Mouse (Mus musculus): ENCODE data around the gene Sema6c. TPM values are rescaled to one million over a fixed set of nuclear protein-coding genes. Genes with fewer than 3 reads are reported as not detected.

Sema6c gene
- 22.8 and 25.2 TPM in 2 replicates for polyA plus RNA-seq (2014; fragmentation: Nextera tagmentation; extraction: Ambion mirVana)

DNA sequence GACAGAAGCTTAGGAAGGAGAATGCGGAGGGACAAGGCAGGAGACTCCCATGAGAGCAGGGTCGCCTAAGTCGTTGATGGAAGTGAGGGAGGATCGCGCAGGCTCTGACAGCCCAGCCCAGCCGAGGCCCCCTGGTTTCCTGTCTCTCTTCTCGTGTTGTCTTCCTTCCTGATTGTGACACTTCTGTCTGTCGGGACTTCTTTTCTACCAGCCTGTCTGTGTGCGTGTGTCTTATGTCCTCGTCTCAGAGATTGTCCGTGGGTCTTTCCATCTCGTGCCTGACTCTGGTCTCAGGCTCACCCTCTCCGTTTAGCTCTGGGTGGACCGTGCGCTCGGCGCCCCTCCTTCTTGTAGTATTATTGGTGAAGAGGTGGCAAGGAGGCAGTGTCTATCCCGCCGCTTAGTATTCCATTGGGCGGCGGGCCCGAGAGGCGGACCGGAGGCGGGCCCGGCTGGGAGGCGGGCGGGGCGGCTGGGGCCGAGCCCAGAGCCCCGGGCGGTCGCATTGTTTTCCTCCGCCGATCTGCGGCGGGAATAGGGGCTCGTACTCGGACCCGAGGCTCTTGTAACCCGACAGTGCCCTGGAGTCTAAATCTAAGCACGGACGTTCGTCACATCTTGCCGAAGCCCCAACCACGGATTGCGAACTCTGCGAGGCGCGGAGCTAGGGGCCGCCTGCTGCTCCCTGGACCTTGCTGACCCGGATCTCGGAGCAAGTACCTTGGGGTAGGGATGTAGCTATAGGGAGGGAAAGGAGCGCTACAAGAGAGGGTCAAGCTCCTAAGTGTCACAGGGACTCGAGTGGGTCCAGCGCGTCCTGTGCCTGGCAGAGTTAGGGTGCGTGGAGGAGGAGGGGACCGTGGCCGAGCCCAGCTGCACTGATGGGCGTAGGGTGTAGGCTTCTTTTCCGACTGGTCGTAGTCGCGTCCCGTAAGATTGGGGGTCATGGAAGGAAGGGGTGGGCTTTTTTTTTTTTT, at the start of gene Sema6c:
TSS of gene Sema6c (plus strand) at position 471 of the 977 bp plus-strand sequence.
- Histone ChIP-seq H3K9me3 (replicated peaks; ENCODE audit: control insufficient read depth, low read length) (no peaks in the 10 kb centered on the region), H3K27ac (ENCODE audit: low read depth, low read length) (peak within 1 kb of the TSS; percentile 77), H3K4me3 (ENCODE audit: low read depth, low read length) (peak within 1 kb of the TSS; percentile 85), H3K9ac (ENCODE audit: low read length) (peak within 1 kb of the TSS; percentile 90), H3K27me3 (replicated peaks; ENCODE audit: control insufficient read depth, insufficient read depth, low read length) (no peaks in the 10 kb centered on the region), H3K36me3 (ENCODE audit: control insufficient read depth, insufficient read depth, low read length) (peaks cover 11% of the 10 kb centered on the region), H3K4me1 (ENCODE audit: control insufficient read depth, insufficient read depth, low read length) (peaks cover 24% of the 10 kb centered on the region), H3K4me2 (ENCODE audit: low read length) (peak within 1 kb of the TSS; percentile 77)
- peak; percentile 95 for DNase-seq (ENCODE audit: low spot score)
- under 1% methylated on average over 66 of the region's 66 CpGs for WGBS
- ATAC-seq: peak; percentile 97

DNA sequence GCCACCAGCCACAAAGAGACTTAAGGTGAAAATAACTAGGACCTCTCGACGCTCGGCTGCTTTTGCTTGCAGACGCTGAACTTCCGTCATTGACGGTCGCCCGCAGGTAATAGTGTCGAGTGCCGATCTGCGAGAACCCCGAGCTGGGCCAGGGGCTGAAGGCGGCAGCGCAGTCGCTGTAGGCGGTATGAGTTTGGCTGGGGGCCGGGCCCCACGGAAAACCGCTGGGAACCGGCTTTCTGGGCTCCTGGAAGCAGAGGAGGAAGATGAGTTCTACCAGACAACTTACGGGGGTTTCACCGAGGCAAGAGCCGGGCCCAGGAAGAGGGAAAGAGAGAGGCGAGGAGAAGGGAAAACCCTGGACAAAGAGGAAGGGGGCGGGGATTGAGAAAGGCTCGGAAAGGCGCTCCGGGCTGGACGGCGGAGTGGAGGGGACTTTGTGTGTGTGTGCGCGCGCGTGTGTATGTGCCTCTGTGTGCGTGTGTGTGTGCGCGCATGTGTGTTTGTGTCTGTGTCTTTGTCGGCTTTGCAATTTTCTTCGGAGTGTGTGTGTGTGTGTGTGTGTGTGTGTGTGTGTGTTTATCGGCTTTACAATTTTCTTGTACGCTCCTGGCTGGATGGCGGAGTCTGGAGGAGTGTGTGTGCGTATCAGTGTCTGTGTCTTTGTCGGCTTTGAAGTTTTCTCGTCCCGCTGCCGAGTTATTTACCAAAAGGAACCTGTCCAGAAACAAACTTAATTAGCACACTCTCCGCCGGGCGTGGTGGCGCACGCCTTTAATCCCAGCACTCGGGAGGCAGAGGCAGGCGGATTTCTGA, 49.1 kb upstream of the Sema6c start, which contains the start of gene Vps72:
TSS of gene Vps72 (plus strand) at position 112 of the 816 bp plus-strand sequence.
- DNase-seq (ENCODE audit: low spot score) (peak; percentile 97), ATAC-seq (peak; percentile 78)
- peak within 1 kb of the TSS; percentile 82 for H3K9ac ChIP-seq (ENCODE audit: low read length)
- H3K4me2 ChIP-seq (ENCODE audit: low read length): peak within 1 kb of the TSS; percentile 48
- H3K4me3 ChIP-seq (ENCODE audit: low read depth, low read length): peak within 1 kb of the TSS; percentile 67
- H3K4me1 ChIP-seq (ENCODE audit: control insufficient read depth, insufficient read depth, low read length): peaks cover 8% of the 10 kb centered on the region
- no peaks in the 10 kb centered on the region for H3K9me3 ChIP-seq (replicated peaks; ENCODE audit: control insufficient read depth, low read length)
- H3K36me3 ChIP-seq (ENCODE audit: control insufficient read depth, insufficient read depth, low read length): peaks cover 18% of the 10 kb centered on the region
- peak within 1 kb of the TSS; percentile 96 for H3K27ac ChIP-seq (ENCODE audit: low read depth, low read length)
- H3K27me3 ChIP-seq (replicated peaks; ENCODE audit: control insufficient read depth, insufficient read depth, low read length): no peaks in the 10 kb centered on the region
- under 1% methylated on average over 53 of the region's 54 CpGs for WGBS

DNA sequence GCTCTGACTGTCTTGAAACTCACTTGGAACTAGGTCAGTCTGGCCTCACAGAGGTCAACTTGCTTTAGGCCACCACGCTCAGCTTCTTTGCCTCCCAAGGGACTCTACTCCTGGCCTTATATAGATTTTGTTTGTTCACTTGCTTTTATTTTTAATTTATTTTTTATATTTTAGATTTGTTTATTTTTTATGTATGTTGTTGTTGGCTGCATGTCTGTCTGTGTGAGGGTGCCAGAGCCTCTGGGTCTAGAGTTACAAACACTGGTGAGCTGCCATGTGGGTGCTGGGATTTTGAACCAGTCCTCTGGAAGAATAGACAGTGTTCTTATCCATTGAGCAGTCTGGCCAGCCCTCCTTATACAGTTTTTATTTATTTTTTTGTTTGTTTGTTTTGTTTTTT, 47.5 kb upstream of the Sema6c start:
- Histone ChIP-seq H3K27ac (ENCODE audit: low read depth, low read length) (no peak overlapping the region), H3K4me1 (ENCODE audit: control insufficient read depth, insufficient read depth, low read length) (peaks cover 8% of the 10 kb centered on the region), H3K9ac (ENCODE audit: low read length) (no peak overlapping the region), H3K27me3 (replicated peaks; ENCODE audit: control insufficient read depth, insufficient read depth, low read length) (no peaks in the 10 kb centered on the region), H3K4me3 (ENCODE audit: low read depth, low read length) (no peak overlapping the region), H3K9me3 (replicated peaks; ENCODE audit: control insufficient read depth, low read length) (no peaks in the 10 kb centered on the region), H3K36me3 (ENCODE audit: control insufficient read depth, insufficient read depth, low read length) (peaks cover 28% of the 10 kb centered on the region), H3K4me2 (ENCODE audit: low read length) (peak overlapping the region; percentile 48; the same call in 1 of the 2 replicates)
- 88% methylated on average over 1 of the region's 1 CpGs for WGBS
- DNase-seq (ENCODE audit: low spot score) (no peak), ATAC-seq (no peak)

DNA sequence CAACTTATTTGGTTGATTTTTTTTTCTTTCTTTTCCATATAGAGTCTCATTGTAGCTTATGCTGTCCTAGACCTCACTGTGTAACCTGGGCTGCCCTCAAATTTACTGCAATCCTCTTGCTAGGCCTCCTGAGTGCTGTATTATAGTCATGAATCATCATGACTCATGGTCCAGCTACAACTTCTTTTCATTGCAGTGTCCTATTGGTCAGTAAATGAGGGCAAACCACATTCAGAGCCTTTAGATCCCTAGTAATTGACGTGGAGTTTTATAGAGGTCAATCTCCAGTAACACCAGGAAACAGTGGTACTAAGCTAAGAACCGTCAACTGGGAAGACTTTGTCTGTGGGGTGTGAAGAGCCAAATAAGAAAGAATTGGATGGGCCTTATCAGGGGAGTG, 42.5 kb upstream of the Sema6c start:
- Histone ChIP-seq H3K36me3 (ENCODE audit: control insufficient read depth, insufficient read depth, low read length) (peaks cover 75% of the 10 kb centered on the region), H3K4me2 (ENCODE audit: low read length) (no peak overlapping the region), H3K9me3 (replicated peaks; ENCODE audit: control insufficient read depth, low read length) (no peaks in the 10 kb centered on the region), H3K27ac (ENCODE audit: low read depth, low read length) (no peak overlapping the region), H3K4me1 (ENCODE audit: control insufficient read depth, insufficient read depth, low read length) (no peaks in the 10 kb centered on the region), H3K4me3 (ENCODE audit: low read depth, low read length) (no peak overlapping the region), H3K27me3 (replicated peaks; ENCODE audit: control insufficient read depth, insufficient read depth, low read length) (no peaks in the 10 kb centered on the region), H3K9ac (ENCODE audit: low read length) (no peak overlapping the region)
- ATAC-seq: no peak
- 94% methylated on average over 2 of the region's 2 CpGs for WGBS
- DNase-seq (ENCODE audit: low spot score): no peak

DNA sequence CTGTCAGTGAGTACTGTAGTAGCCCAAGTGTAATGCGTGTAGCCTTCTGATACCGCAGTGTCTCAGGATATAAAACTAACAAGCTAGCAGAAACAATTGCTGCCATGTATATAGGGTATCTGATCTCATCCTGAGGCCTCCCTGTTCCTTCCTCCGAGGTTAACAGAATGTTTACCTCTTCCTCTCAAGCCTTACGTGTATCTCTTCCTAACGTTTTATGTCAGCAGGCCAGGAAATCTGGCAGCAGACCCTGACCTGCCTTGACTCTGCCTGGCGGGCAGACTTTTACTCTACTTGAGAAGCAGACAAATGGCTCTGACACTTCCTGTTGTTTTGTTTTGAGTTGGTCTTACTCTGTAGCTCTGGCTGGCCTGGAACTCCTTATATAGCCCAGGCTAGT, 38.7 kb upstream of the Sema6c start:
- Histone ChIP-seq H3K27me3 (replicated peaks; ENCODE audit: control insufficient read depth, insufficient read depth, low read length) (no peaks in the 10 kb centered on the region), H3K4me1 (ENCODE audit: control insufficient read depth, insufficient read depth, low read length) (peaks cover 6% of the 10 kb centered on the region), H3K4me2 (ENCODE audit: low read length) (no peak overlapping the region), H3K27ac (ENCODE audit: low read depth, low read length) (no peak overlapping the region), H3K4me3 (ENCODE audit: low read depth, low read length) (no peak overlapping the region), H3K36me3 (ENCODE audit: control insufficient read depth, insufficient read depth, low read length) (peaks cover 60% of the 10 kb centered on the region), H3K9me3 (replicated peaks; ENCODE audit: control insufficient read depth, low read length) (no peaks in the 10 kb centered on the region), H3K9ac (ENCODE audit: low read length) (no peak overlapping the region)
- ATAC-seq (no peak), DNase-seq (ENCODE audit: low spot score) (no peak)
- WGBS: 87% methylated on average over 6 of the region's 6 CpGs

DNA sequence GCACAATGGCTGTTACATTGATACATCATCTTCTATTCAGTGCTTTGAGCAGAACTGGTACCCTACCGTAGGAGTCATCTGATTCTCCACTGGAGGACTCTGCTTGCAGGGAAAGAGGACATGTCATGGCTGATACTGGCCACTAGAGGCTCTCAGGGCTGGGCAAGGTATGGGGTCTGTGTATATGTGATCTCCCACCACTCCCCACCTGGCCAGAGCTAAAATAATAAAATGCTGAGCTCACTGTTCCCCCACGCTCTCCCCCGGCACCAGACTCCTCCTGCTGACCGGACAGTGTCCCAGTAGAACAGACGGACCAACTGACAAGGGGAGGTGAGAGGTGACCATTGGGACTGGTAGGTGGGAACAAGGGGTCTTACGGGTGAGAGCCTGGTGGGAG, 36.0 kb upstream of the Sema6c start, which contains the start of gene Tmod4:
TSS of gene Tmod4 (plus strand) at position 231 of the 400 bp plus-strand sequence.
- Histone ChIP-seq H3K27me3 (replicated peaks; ENCODE audit: control insufficient read depth, insufficient read depth, low read length) (no peaks in the 10 kb centered on the region), H3K36me3 (ENCODE audit: control insufficient read depth, insufficient read depth, low read length) (peaks cover 43% of the 10 kb centered on the region)

DNA sequence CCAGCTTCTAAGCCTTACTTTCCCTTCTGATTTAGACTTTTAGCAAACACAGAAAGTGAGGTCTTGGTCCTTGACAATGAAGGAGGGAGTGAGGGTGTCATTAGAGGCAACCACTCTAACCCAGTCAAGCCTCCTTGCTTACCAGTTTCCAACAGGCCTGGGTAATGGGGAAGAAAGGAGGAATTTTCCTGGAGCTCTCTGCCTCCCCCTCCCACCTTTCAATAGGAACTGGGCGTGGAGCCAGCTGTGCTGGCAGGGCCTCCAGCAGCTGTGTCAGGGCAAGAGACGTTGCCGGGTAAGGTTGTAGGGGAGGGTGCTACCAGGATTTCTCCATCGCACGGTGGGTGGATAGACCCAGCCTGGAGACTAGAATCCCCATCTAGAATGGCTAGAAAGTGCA, 35.3 kb upstream of the Sema6c start:
- Histone ChIP-seq H3K27ac (ENCODE audit: low read depth, low read length) (peak overlapping the region; percentile 44; the same call in 1 of the 2 replicates), H3K4me1 (ENCODE audit: control insufficient read depth, insufficient read depth, low read length) (peaks cover 6% of the 10 kb centered on the region), H3K27me3 (replicated peaks; ENCODE audit: control insufficient read depth, insufficient read depth, low read length) (no peaks in the 10 kb centered on the region), H3K9me3 (replicated peaks; ENCODE audit: control insufficient read depth, low read length) (no peaks in the 10 kb centered on the region), H3K9ac (ENCODE audit: low read length) (no peak overlapping the region), H3K4me3 (ENCODE audit: low read depth, low read length) (no peak overlapping the region), H3K36me3 (ENCODE audit: control insufficient read depth, insufficient read depth, low read length) (peaks cover 43% of the 10 kb centered on the region), H3K4me2 (ENCODE audit: low read length) (no peak overlapping the region)
- ATAC-seq: peak; percentile 60; the same call in 1 of the 2 replicates
- peak; percentile 69 for DNase-seq (ENCODE audit: low spot score)
- 19% methylated on average over 5 of the region's 5 CpGs for WGBS

More for the DNA sequence above, 36.0 kb upstream of the Sema6c start, which contains the start of gene Tmod4:
- H3K4me2 ChIP-seq (ENCODE audit: low read length): no peak within 1 kb of the TSS
- DNase-seq (ENCODE audit: low spot score) (no peak), ATAC-seq (peak; percentile 49)
- peak within 1 kb of the TSS; percentile 44; the same call in 1 of the 2 replicates for H3K27ac ChIP-seq (ENCODE audit: low read depth, low read length)
- H3K9me3 ChIP-seq (replicated peaks; ENCODE audit: control insufficient read depth, low read length): no peaks in the 10 kb centered on the region
- H3K9ac ChIP-seq (ENCODE audit: low read length): no peak within 1 kb of the TSS
- WGBS: 64% methylated on average over 6 of the region's 6 CpGs
- H3K4me1 ChIP-seq (ENCODE audit: control insufficient read depth, insufficient read depth, low read length): peaks cover 6% of the 10 kb centered on the region
- H3K4me3 ChIP-seq (ENCODE audit: low read depth, low read length): no peak within 1 kb of the TSS

DNA sequence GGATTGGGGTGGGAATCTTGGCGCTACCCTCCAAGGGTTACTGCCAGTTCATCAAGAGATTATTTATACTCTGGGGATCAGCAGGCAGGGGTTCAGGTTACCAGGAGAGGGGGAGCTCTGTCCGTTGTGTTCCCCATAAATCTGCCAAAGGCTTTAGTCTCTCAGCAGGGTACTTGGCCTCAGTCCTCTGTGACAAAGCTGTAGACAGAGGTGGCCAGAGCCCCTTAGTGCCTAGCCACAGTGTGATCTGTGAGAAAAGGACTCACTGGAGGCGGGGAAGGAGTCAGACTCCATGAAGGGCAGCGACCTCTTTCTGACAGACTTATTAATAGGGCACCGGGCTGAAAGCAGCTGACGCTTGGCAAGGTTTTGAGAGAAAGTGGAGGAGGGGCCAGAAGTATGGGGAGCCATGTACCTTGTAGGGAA, 31.0 kb upstream of the Sema6c start:
- no peak overlapping the region for H3K4me2 ChIP-seq (ENCODE audit: low read length)
- peaks cover 24% of the 10 kb centered on the region for H3K36me3 ChIP-seq (ENCODE audit: control insufficient read depth, insufficient read depth, low read length)
- H3K27ac ChIP-seq (ENCODE audit: low read depth, low read length): no peak overlapping the region
- H3K9ac ChIP-seq (ENCODE audit: low read length): no peak overlapping the region
- 51% methylated on average over 6 of the region's 6 CpGs for WGBS
- no peaks in the 10 kb centered on the region for H3K9me3 ChIP-seq (replicated peaks; ENCODE audit: control insufficient read depth, low read length)
- H3K4me1 ChIP-seq (ENCODE audit: control insufficient read depth, insufficient read depth, low read length): peaks cover 11% of the 10 kb centered on the region
- DNase-seq (ENCODE audit: low spot score) (no peak), ATAC-seq (no peak)
- no peak overlapping the region for H3K4me3 ChIP-seq (ENCODE audit: low read depth, low read length)
- H3K27me3 ChIP-seq (replicated peaks; ENCODE audit: control insufficient read depth, insufficient read depth, low read length): no peaks in the 10 kb centered on the region
